Mouse (Mus musculus) kidney, adult 2 months (tissue): ENCODE measurements around the gene Lipc. TPM values are rescaled to one million over a fixed set of nuclear protein-coding genes. Genes with fewer than 3 reads are reported as not detected.

Source experiments
- DNase-seq: peaks from one replicate; pipeline ENCODE4 v3.0.0; 2021
- H3K27ac ChIP-seq: fragments of 200-500 bp; 2 replicates; pipeline ENCODE4 v1.5.1; 2012; ENCODE audit warnings: low read depth, low read length, control low read depth, inconsistent platforms; ENCODE audit not compliant: insufficient read depth
- H3K27me3 ChIP-seq: fragments of 200-500 bp; replicated peaks from 2 replicates; pipeline ENCODE4 v1.6.1; 2012; ENCODE audit warnings: mild to moderate bottlenecking, moderate library complexity, low read length, inconsistent platforms; ENCODE audit not compliant: control insufficient read depth, insufficient read depth
- H3K36me3 ChIP-seq: fragments of 200-500 bp; 2 replicates; pipeline ENCODE4 v1.6.1; 2012; ENCODE audit warnings: mild to moderate bottlenecking, moderate library complexity, low read length, inconsistent platforms; ENCODE audit not compliant: control insufficient read depth, insufficient read depth
- H3K4me1 ChIP-seq: fragments of 200-500 bp; 2 replicates; pipeline ENCODE4 v1.6.1; 2011; ENCODE audit warnings: low read length; ENCODE audit not compliant: control insufficient read depth, insufficient read depth
- H3K4me3 ChIP-seq: fragments of 200-500 bp; 2 replicates; pipeline ENCODE4 v1.5.1; 2011; ENCODE audit warnings: mild to moderate bottlenecking, low read depth, low read length, control low read depth; ENCODE audit not compliant: insufficient read depth
- CTCF ChIP-seq: fragments of 200-500 bp; conservative IDR thresholded peaks from 2 replicates; pipeline ENCODE4 v1.5.1; 2011; ENCODE audit warnings: low read depth, mild to moderate bottlenecking, control low read depth, low read length, moderate library complexity, mixed read lengths; ENCODE audit not compliant: insufficient read depth, insufficient read length
- POLR2A ChIP-seq: fragments of 200-500 bp; IDR thresholded peaks from one replicate; pipeline ENCODE4 v1.6.1; 2011; ENCODE audit warnings: low read depth, low read length, control low read depth
- WGBS: fragments of 180-500 bp; shearing (Covaris S2); methylation state at CpG from one replicate; pipeline ENCODE4 v1.1.7; 2018; 5-methylcytosine and 5-hydroxymethylcytosine counted together
- polyA plus RNA-seq: library from polyadenylated mRNA; depleted of rRNA; stranded (reverse); fragments of >200 nt; gene quantifications from 2 replicates; pipeline ENCODE4 v1.2.3, GENCODE M21; 2012

Lipc gene
- polyA plus RNA-seq, 1 experiment, result 0.58 TPM

DNA sequence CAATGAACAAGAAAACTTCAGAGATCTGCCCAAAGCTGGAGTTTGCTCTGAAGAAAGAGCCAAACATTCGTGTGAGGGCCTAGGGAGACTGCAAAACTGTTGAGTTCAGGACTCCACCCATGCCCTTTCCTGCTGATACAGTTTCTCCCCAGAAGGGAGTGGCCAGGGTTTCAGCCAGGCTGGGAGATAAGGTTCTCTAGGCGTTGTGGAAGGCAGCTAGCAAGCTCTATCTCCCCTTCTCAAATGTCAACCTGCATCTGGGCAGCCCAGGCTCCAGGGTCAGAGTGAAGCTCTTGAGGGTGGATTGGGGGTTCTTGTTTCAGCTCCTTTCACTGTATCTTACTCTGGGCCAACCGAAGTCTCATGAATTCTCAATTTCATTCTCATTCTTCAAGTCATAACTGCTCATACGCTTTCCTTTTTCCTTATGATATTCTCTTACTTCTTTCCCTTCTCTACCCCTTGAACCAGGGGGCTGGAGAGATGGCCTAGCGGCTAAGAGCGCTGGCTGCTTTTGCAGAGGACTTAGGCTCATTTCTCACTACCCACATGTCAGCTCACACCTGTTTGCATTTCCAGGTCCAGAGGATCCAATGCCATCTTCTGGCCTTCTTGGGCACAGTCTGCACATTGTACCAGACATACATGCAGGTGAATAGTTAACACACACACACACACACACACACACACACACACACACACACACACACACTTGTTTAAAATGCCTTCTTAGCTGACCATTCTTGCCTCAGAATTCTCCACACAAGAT lies 25.0 kb downstream of the Lipc start:
- peak; percentile 8 for DNase-seq
- H3K27me3 ChIP-seq, result no peaks in the 10 kb centered on the region
- H3K4me3 ChIP-seq, result no peak overlapping the region
- no peak overlapping the region for H3K27ac ChIP-seq
- WGBS, result 75% methylated on average over 6 of the region's 6 CpGs
- H3K36me3 ChIP-seq, result no peaks in the 10 kb centered on the region
- TF ChIP-seq CTCF (no peak), POLR2A (no peak)
- no peaks in the 10 kb centered on the region for H3K4me1 ChIP-seq

DNA sequence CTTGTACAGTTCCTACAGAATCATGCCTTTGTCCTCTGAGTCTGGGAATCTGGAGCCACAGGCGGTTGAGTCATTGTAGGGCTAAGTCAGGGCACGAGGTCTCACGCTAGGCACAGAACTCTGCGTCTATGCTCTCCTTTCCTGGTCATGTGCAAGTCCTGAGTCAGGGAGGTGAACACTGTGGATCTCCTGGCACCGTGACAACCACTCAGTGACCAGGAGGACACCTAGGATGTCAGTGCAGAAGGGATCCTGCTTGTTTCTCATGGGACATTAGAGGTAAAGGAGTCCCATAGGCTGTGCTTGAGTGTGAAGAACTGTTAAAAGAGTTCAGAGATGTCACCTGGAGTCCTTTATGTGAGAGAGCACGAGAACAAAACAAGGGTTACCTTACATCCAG lies 26.8 kb downstream of the Lipc start:
- DNase-seq, result no peak
- no peaks in the 10 kb centered on the region for H3K4me1 ChIP-seq
- no peak overlapping the region for H3K4me3 ChIP-seq
- TF ChIP-seq POLR2A, result no peak
- no peak for TF ChIP-seq CTCF
- 92% methylated on average over 6 of the region's 6 CpGs for WGBS
- H3K27me3 ChIP-seq, result no peaks in the 10 kb centered on the region
- H3K27ac ChIP-seq, result no peak overlapping the region
- no peaks in the 10 kb centered on the region for H3K36me3 ChIP-seq

DNA sequence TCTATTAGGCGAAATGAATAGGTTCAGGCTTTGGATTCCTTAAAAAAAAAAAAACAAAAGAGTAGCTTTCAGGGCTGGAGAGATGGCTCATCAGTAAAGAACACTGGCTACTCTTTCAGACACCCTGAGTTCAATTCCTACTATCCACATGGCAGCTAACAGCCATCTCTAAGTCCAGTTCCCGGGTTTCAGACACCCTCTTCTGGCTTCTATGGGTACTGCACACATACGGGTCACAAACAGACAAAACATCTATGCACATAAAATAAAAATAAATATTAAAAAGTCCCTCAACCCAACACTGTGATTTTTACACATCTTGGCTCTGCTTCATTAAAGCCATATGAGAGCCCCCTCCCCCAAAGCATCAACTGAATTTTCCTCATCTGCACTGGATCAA lies 27.3 kb downstream of the Lipc start:
- Histone ChIP-seq H3K4me1 (no peaks in the 10 kb centered on the region), H3K27me3 (no peaks in the 10 kb centered on the region), H3K27ac (no peak overlapping the region), H3K36me3 (no peaks in the 10 kb centered on the region), H3K4me3 (no peak overlapping the region)
- DNase-seq, result no peak
- WGBS, result 94% methylated on average over 3 of the region's 3 CpGs
- TF ChIP-seq CTCF (peak; percentile 11; the same call in 1 of the 2 replicates), POLR2A (no peak)

DNA sequence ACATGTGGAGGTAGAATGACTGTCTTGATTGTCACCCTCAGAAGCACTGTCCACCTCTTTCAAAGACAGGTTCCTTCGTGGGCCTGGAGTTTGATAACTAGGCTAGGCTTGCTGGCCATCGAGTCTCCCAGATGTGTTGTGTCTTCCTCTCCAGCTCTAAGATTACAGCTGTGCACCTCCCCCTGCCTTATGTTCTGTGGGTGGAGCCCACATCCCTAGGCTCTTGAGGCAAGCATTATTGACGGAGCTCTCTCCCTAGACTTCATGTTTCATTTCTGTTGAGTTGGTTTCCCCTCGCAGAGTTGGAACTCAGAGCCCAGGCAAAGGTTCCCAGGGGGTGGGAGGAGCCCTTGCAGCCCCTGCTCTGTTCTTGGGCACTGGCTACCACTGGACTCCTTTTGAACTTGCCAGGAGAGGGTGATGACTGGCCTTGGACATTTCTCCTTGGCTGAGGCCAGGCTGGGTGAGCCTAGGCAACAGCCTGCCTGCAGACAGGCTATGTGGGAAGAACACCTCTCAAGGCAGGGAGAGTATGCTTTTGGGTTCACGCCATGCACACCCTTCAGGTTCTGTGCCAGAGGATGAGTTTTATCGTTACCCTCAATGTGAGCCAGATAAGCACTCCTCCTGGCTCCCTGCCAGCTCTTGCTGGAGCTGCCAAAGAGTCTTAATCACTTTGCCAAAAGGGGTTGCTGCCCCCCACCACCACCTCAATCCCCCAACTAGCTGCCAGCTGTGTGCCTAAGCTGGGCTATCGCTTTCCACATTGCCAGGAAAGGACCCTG lies 30.1 kb downstream of the Lipc start:
- TF ChIP-seq POLR2A (no peak), CTCF (no peak)
- H3K36me3 ChIP-seq, result no peaks in the 10 kb centered on the region
- H3K27me3 ChIP-seq, result no peaks in the 10 kb centered on the region
- DNase-seq, result no peak
- H3K4me1 ChIP-seq, result no peaks in the 10 kb centered on the region
- H3K27ac ChIP-seq, result no peak overlapping the region
- H3K4me3 ChIP-seq, result no peak overlapping the region
- 59% methylated on average over 7 of the region's 7 CpGs for whole genome bisulfite sequencing

DNA sequence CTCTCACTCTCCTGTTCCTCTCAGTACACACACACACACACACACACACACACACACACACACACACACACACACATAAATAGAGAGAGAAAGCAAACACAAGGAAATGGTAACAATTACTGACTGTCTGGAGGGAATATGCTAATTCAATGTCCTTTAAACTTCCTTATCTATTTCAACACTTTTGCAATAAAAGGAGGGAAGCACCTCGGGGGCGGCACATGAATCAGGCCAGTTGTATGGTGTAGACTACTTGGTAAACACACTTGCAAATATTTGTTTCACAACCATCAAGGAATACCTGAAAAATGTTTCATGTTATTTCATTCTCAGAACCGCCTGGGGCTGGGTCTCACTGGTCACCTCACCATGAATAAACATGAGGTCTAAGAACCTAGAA lies 30.9 kb downstream of the Lipc start:
- Histone ChIP-seq H3K4me1 (no peaks in the 10 kb centered on the region), H3K4me3 (no peak overlapping the region), H3K36me3 (no peaks in the 10 kb centered on the region), H3K27ac (no peak overlapping the region), H3K27me3 (no peaks in the 10 kb centered on the region)
- DNase-seq, result peak; percentile 48
- WGBS, result 61% methylated on average over 3 of the region's 3 CpGs
- TF ChIP-seq POLR2A, result no peak
- no peak for TF ChIP-seq CTCF

DNA sequence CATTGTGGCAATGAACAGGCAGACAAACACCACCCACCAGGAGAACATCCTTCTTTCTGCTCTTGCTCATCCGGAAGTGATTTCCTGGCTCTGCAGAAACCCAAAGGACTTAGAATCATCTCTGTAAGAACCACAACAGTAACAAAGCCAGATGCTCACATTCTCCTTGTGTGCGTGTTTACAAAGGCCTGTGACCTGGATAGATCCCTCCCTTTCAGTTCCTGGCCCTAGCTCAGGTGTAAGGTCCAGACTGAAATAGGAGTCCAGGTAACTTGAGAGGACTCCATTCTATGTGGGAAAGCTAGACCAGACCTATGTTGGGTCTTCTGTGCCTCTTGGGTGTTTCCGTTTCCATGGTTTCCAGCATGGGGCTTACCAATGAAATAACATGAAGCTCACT lies 32.8 kb downstream of the Lipc start:
- Histone ChIP-seq H3K27ac (no peak overlapping the region), H3K4me3 (no peak overlapping the region), H3K4me1 (no peaks in the 10 kb centered on the region), H3K36me3 (no peaks in the 10 kb centered on the region), H3K27me3 (no peaks in the 10 kb centered on the region)
- WGBS, result 88% methylated on average over 3 of the region's 3 CpGs
- no peak for DNase-seq
- TF ChIP-seq CTCF, result no peak
- TF ChIP-seq POLR2A, result no peak

DNA sequence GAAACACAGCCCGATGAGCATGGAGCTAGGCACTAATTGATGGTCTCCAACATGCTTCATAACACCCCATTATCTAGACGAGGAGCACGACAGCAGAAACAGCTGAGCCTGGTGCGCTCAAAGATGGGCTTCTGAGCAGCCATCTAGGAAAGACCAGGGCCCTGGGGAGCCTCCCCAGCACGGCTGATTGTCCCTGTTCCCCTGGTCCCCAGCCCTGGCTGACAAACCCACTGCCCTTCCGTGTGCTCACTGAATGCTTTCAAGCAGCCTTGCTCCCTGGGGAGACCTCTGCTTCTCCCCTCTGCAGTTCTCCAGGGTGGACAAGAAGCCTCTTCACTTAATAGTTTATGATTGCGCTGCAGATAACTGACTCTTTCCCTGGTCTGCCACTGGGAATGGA lies 35.5 kb downstream of the Lipc start:
- no peak for DNase-seq
- Histone ChIP-seq H3K27ac (no peak overlapping the region), H3K4me1 (no peaks in the 10 kb centered on the region), H3K36me3 (no peaks in the 10 kb centered on the region), H3K27me3 (no peaks in the 10 kb centered on the region), H3K4me3 (no peak overlapping the region)
- WGBS, result 75% methylated on average over 7 of the region's 7 CpGs
- TF ChIP-seq POLR2A (no peak), CTCF (no peak)
